Mouse (Mus musculus) fibroblast of lung, adult 2 months (primary cell): Measurements from ENCODE around the gene Zfp128.
A peak's percentile ranks its signal among the peaks of the same experiment; 100 is the strongest.
"Not testable (repeated sequence)": the region's sequence is repeated elsewhere in the genome, so short reads cannot be mapped to it uniquely, and the experiment has no call there.

Source experiments
- DNase-seq: peaks from one replicate; pipeline ENCODE4 v3.0.0-alpha.2; 2011; ENCODE audit warnings: low read depth

Gene Zfp128

DNA sequence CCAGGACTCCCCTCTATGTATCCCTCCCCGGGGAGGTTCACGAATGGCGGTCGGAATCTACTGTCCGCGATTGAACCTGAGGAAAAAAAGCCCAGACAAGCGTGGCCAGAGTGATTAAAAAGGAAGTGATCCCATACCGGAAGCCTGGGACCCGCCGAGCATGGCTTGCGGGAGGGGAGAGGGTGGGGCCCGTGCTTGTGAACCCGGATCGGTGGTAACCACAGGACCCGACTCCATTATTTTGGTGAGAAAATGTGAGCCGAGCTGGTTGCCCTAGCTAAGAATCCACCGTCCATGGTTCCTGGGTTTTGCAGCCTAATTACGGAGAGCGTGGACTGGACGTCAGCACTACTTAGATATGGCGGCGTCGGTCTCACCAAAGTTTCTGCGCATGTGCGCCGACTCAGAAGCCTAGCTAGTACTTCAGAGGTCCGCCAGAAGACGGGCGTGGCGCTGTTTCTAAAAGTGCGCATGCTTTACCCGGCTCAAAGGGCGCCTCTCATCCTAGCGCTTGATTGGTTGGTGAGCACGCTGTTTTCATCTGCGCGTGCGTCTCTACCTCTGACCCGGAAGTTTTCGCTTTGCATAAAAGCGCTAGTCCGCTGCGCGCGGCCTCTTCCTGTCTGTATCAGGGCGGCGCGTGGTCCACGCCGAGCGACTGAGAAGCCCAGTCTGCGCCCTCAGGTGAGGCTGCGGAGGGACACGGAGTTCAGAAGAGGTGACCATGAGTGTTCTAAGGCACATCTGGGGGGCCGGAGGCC lies 40.9 kb downstream of the Zfp128 start, which contains the start of gene Rps5:
TSS of gene Rps5 (plus strand) at position 586 of the 761 bp plus-strand sequence.
- DNase-seq, result peak; percentile 99

DNA sequence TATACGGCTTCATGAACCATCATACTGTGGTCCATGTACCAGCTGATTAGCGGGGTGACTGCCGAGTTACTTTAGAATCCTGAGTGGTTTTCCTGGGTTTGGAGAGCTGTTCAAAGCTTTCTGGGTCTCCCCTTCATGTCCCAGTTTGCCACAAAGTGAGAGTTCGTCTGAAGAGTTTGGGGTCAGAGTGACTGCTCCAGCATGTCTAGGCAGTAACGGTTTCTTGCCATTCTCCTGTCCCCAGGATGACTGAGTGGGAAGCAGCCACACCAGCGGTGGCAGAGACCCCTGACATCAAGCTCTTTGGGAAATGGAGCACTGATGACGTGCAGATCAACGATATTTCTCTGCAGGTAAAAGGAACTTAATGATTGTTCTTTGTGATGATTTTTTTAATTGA lies 41.8 kb downstream of the Zfp128 start:
- DNase-seq, result no peak

DNA sequence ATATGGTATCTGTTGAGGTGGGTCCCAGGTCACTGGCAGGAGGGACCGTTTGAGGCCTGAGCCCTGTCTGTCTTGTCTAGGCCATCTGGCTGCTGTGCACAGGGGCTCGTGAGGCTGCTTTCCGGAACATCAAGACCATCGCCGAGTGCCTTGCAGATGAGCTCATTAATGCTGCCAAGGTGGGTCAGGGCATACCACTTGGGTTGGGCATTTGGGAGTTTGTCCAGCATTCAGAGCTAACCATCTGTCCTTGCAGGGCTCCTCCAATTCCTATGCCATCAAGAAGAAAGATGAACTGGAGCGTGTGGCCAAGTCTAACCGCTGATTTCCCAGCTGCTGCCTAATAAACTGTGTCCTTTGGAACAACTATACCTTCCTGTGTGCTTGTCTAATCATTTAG lies 45.3 kb downstream of the Zfp128 start:
- DNase-seq, result no peak

DNA sequence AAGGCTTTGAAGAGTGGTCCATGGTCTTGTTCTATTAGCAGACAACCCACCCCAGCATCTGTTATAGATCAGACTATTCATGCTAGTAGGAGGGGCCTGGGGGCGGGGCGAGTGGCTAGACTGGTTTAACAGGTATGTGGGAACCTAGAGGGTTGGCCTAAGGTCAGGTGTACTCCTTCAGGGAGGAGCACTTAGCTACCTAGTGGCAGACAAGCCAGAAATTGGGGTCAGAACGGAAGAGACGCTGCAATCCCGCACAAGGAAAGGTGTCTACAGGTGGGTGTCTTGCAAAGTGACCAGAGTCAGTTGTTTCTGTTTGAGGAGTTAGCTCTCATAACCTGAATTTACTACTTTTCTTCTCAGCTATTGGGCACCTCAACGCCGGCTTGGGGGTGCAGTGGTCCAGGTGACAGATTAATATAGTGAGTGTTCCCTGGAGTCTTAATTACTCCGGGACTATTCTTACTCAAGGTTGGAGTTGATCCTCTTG lies 46.3 kb downstream of the Zfp128 start, which contains the start of gene Rnf225:
TSS of gene Rnf225 (plus strand) at position 226 of the 490 bp plus-strand sequence.
- DNase-seq, result no peak

DNA sequence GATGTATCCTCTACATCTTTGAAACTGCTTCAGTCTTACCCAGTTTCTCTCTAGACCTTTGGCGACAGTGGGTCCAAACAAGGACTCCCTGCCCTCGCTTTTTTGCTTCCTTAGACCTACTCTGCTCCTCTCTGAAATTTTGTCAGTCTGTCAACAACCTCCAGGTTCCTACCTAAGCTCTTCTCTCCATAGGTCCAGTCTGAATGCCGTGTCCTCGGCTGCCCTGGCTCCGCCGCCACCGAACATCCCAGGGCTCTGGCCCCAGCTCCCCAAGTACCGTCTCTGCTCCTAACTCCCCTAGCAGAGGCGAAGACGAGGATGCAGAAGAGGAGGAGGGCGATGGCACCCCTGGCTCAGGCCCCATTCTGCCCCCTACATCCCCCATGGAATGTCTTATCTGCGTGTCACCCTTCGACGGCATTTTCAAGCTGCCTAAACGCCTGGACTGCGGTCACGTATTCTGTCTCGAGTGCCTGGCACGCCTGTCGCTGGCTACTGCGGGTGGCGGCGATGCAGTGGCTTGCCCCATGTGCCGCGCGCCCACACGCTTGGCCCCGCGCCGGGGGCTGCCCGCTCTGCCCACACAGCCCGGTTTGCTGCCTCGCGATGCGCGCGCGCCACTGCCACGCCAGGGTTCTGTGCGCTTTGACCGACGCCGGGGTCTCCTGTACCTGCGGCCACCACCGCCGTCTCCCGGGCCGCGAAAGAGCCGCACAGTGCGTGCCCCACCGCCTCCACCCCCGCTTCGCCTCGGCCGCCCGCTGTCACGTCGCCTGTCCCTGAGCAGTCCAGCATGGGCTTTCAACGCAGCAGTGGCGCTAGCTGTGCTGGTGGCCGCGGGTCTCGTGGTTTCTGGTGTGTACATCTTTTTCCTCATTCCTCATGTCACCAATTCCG lies 47.0 kb downstream of the Zfp128 start:
- DNase-seq, result no peak

DNA sequence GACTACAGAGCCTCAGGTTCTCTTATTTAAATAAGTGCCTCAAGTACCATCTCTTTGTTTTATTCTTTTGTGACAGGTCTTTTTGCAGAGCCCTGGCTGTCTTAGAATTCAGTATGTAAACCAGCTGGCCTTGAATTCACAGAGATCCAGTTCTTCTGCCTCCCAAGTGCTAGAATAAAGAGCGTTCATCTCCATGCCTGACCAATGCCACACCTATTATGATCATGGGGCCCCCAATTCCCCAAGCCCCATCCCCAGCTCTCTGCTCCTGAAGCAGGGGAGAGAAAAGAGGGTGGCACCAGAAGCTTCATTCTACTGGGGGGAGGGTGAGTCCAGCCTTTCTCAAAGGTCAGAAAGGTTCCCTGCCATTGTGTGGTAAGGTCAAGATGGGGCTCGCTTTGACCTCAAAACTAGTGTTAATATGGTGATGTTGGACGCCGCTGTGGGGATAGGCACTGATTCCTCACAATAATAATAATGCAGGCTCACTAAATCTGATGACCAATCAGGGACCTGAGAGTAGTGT lies 52.7 kb downstream of the Zfp128 start:
- DNase-seq, result no peak

DNA sequence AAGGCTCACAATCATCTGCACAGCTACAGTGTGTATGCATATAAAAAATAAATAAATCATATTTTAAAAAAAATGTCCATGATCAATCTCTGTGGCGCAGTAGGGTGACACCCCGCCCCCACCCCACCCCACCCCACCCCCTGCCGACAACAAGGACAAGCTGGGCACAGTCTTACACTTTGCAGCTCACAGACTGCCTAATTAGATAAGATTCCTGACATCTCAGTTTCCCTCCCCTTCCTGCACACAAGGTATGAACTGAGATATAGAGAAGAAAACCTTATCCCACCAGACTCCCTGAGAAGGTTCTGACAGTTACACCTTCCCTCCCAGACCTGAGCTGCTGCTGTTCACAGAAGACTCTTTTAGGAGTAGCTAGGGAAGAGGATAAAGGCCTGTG lies 53.8 kb downstream of the Zfp128 start:
- DNase-seq, result no peak

DNA sequence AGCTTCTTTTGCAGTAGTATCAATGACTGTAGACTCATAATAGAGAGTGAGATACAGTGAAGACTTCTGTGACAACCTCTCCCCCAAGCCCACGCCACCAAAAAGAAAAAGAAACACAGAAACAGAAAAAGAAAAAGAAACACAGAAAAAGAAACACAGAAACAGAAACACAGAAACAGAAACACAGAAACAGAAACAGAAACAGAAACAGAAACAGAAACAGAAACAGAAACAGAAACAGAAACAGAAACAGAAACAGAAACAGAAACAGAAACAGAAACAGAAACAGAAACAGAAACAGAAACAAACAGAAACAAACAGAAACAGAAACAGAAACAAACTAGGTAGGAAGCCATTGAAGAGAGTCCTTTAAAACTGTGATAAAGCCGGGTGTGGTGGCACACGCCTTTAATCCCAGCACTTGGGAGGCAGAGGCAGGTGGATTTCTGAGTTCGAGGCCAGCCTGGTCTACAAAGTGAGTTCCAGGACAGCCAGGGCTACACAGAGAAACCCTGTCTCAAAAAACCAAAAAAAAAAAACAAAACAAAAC lies 56.4 kb downstream of the Zfp128 start:
- DNase-seq, result not testable (repeated sequence)

DNA sequence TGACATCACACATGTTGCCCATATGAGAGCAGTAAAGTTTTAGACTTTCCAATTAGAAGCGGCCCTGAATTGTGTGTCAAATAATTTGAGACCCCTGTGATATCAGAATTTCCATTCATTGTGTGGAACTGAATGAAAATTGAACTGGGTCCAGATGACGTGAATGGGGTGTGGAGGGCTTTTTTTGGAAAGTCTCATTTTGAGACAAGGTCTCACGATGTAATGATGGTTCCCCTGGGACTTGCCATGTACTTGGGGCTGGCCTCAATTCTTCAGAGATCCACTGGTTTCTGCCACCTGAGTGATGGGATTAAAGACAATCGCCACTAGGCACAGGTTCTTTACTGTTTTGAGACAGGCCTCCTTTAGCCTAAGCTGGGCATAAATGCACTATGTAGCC lies 59.6 kb downstream of the Zfp128 start:
- no peak for DNase-seq
